Mouse (Mus musculus): ENCODE results near the gene Tssc4. TPM values are rescaled to one million over a fixed set of nuclear protein-coding genes. Genes with fewer than 3 reads are reported as not detected.

Tssc4 gene
- total and polyA plus RNA-seq, 3 experiments, result 44.1 to 55.1 (median 49.8) TPM

DNA sequence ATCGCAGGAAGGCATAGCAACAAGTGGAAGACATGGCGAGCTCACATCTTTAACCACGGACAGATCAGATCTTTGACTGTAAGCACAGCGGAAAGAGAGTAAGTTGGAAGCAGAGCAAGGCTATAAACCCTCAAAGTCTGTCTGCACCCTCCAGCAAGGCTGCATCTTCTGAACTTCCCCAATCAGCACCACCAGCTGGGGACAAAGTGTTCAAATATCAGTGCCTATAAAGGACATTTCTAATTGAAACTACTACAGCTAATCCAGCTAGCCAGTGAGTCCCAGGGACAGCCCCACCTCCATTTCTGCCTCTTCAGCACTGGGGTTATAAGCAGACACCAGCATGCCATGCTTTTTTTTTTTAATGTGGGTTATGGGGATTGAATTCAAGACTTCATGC lies 31.7 kb upstream of the Tssc4 start:
- Histone ChIP-seq H3K27me3 (replicated peaks) (no peaks in the 10 kb centered on the region), H3K79me2 (replicated peaks; ENCODE audit: control insufficient read depth, extremely low read depth, insufficient read depth, poor library complexity, severe bottlenecking) (no peaks in the 10 kb centered on the region), H3K27ac (ENCODE audit: insufficient read depth, low read depth) (peak overlapping the region; percentile 83), H3K36me3 (replicated peaks in 1 of 2; ENCODE audit: control insufficient read depth in 1 of 2, insufficient read depth in 1 of 2, low read length in 1 of 2) (peaks cover 0 to 8% of the 10 kb centered on the region in 2 experiments), H3K9ac (ENCODE audit: insufficient read depth, low read depth) (peak overlapping the region; percentile 18; the same call in 1 of the 2 replicates), H3K9me3 (replicated peaks; ENCODE audit: low read length) (no peaks in the 10 kb centered on the region), H3K4me1 (ENCODE audit: control insufficient read depth in 1 of 2, insufficient read depth in 2 of 2) (peaks cover 35 to 62% of the 10 kb centered on the region in 2 experiments), H3K4me3 (replicated peaks in 1 of 3; ENCODE audit: low read depth in 2 of 3, low read length in 2 of 3, poor library complexity in 1 of 3) (peak overlapping the region in 1 of 3 experiments; percentile 4), H3K4me2 (ENCODE audit: insufficient read depth, low read depth, poor library complexity, severe bottlenecking) (peak overlapping the region; percentile 1; the same call in 1 of the 2 replicates)
- TF ChIP-seq MAZ (IDR thresholded peaks at IDR 0.05; ENCODE audit: low read depth, low read length), result no peak
- TF ChIP-seq MAFK (IDR thresholded peaks at IDR 0.05; ENCODE audit: insufficient replicate concordance, low read length), result peak; percentile 43; the same call in 1 of the 2 replicates
- TF ChIP-seq MEF2A (IDR thresholded peaks at IDR 0.05; ENCODE audit: borderline replicate concordance, low read depth, low read length), result no peak
- no peak for TF ChIP-seq GABPA (IDR thresholded peaks at IDR 0.05; ENCODE audit: insufficient replicate concordance, low read depth, low read length)
- TF ChIP-seq TBP (conservative IDR thresholded peaks at IDR 0.05; ENCODE audit: low read depth, low read length), result no peak
- no peak for TF ChIP-seq CTCF (conservative IDR thresholded peaks at IDR 0.05 in 1 of 2, IDR thresholded peaks at IDR 0.05 in 1 of 2; ENCODE audit: low read depth in 2 of 2, low read length in 2 of 2)
- TF ChIP-seq ZKSCAN1 (IDR thresholded peaks at IDR 0.05; ENCODE audit: borderline replicate concordance, low read depth, low read length), result no peak
- TF ChIP-seq USF1 (IDR thresholded peaks at IDR 0.05; ENCODE audit: low read depth, low read length), result no peak
- 0 out of 2 replicates have a peak, but pooled peaks have one; percentile 14 for TF ChIP-seq ETS1 (conservative IDR thresholded peaks at IDR 0.05; ENCODE audit: low read depth, low read length)
- no peak for TF ChIP-seq POLR2AphosphoS2 (IDR thresholded peaks at IDR 0.05; ENCODE audit: low read depth, low read length)
- no peak for TF ChIP-seq POLR2A (IDR thresholded peaks at IDR 0.05; ENCODE audit: low read depth, low read length)
- no peak for TF ChIP-seq RCOR1 (conservative IDR thresholded peaks at IDR 0.05; ENCODE audit: low read depth, low read length)
- no peak for TF ChIP-seq NRF1 (IDR thresholded peaks at IDR 0.05; ENCODE audit: low read depth, low read length)
- TF ChIP-seq ZMIZ1 (IDR thresholded peaks at IDR 0.05; ENCODE audit: low read depth, low read length), result no peak
- TF ChIP-seq MXI1 (IDR thresholded peaks at IDR 0.05; ENCODE audit: low read depth, low read length), result no peak
- TF ChIP-seq SIN3A (IDR thresholded peaks at IDR 0.05; ENCODE audit: low read length), result no peak
- no peak for TF ChIP-seq USF2 (conservative IDR thresholded peaks at IDR 0.05; ENCODE audit: low read depth, low read length)
- no peak for TF ChIP-seq CHD2 (IDR thresholded peaks at IDR 0.05; ENCODE audit: low read length)
- TF ChIP-seq SMC3 (IDR thresholded peaks at IDR 0.05; ENCODE audit: low read depth, low read length), result no peak
- TF ChIP-seq ELF1 (IDR thresholded peaks at IDR 0.05; ENCODE audit: low read depth, low read length), result no peak
- no peak for TF ChIP-seq ZC3H11A (IDR thresholded peaks at IDR 0.05; ENCODE audit: low read depth, low read length)
- TF ChIP-seq MAX (IDR thresholded peaks at IDR 0.05; ENCODE audit: low read length), result no peak
- 0 out of 2 replicates have a peak, but pooled peaks have one; percentile 51 for TF ChIP-seq ZNF384 (IDR thresholded peaks at IDR 0.05; ENCODE audit: low read depth, low read length)
- dilution Hi-C loops (cut with MboI; ENCODE audit: extremely low pct_ligation_motif_present, extremely low pct_unique_long_range_greater_than_20kb, low sequenced_read_pairs), result no loop called here
- in situ Hi-C loops (cut with MboI; ENCODE audit: low pct_ligation_motif_present, low pct_unique_long_range_greater_than_20kb, low sequenced_read_pairs), result no loop called here
- DNase-seq (ENCODE audit: extremely low read depth), result no peak
